Mouse (Mus musculus) hindbrain, embryonic 12.5 days (tissue): ENCODE results near the gene Cadm4. TPM values are rescaled to one million over a fixed set of nuclear protein-coding genes. Genes with fewer than 3 reads are reported as not detected.
A peak's percentile ranks its signal among the peaks of the same experiment; 100 is the strongest.

Experiments
- ATAC-seq: fragments of 200-750 bp; cut with Nextera tagmentation; 2 replicates; pipeline ENCODE4 v1.8.0; 2017; ENCODE audit warnings: moderate TSS enrichment; ENCODE audit not compliant: low FRiP score
- H3K27ac ChIP-seq: fragments of 300-500 bp; sonication (generic); 2 replicates; pipeline ENCODE4 v1.5.1; 2016; ENCODE audit warnings: mild to moderate bottlenecking
- H3K27me3 ChIP-seq: fragments of 300-500 bp; sonication (generic); 2 replicates; pipeline ENCODE4 v1.6.1; 2016; ENCODE audit warnings: mild to moderate bottlenecking
- H3K36me3 ChIP-seq: fragments of 300-500 bp; sonication (generic); 2 replicates; pipeline ENCODE4 v1.6.1; 2016; ENCODE audit warnings: mild to moderate bottlenecking
- H3K4me1 ChIP-seq: fragments of 300-500 bp; sonication (generic); 2 replicates; pipeline ENCODE4 v1.6.1; 2016
- H3K4me2 ChIP-seq: fragments of 300-500 bp; sonication (generic); replicated peaks from 2 replicates; pipeline ENCODE4 v1.6.1; 2016; ENCODE audit warnings: mild to moderate bottlenecking
- H3K4me3 ChIP-seq: fragments of 300-500 bp; sonication (generic); 2 replicates; pipeline ENCODE4 v1.5.1; 2016; ENCODE audit warnings: mild to moderate bottlenecking
- H3K9ac ChIP-seq: fragments of 300-500 bp; sonication (generic); 2 replicates; pipeline ENCODE4 v1.6.1; 2016; ENCODE audit warnings: mild to moderate bottlenecking, moderate library complexity
- H3K9me3 ChIP-seq: fragments of 300-500 bp; sonication (generic); replicated peaks from 2 replicates; pipeline ENCODE4 v1.6.1; 2016; ENCODE audit warnings: mild to moderate bottlenecking
- WGBS: fragments of 180-500 bp; shearing (Covaris S2); methylation state at CpG from one replicate; pipeline ENCODE4 v1.1.7; 2016; 5-methylcytosine and 5-hydroxymethylcytosine counted together
- polyA plus RNA-seq: library from polyadenylated mRNA; unstranded; fragments of >200 nt; fragmentation: Nextera tagmentation; extraction: Ambion mirVana; gene quantifications from 2 replicates; pipeline ENCODE4 v1.2.1, GENCODE M21; 2016

The Cadm4 gene
- polyA plus RNA-seq, 1 experiment from 2014 or later = 41.3 TPM

GRCm38 (mm10) chr7:24528861-24529260, 47.0 kb downstream of the Cadm4 start:
- Histone ChIP-seq H3K9me3 (no peaks in the 10 kb centered on the region), H3K4me2 (0 out of 2 replicates have a peak overlapping the region, but pooled peaks have one; percentile 91), H3K4me1 (peaks cover 28% of the 10 kb centered on the region), H3K36me3 (peaks cover 9% of the 10 kb centered on the region), H3K4me3 (no peak overlapping the region), H3K27me3 (peaks cover 14% of the 10 kb centered on the region), H3K27ac (no peak overlapping the region), H3K9ac (0 out of 2 replicates have a peak overlapping the region, but pooled peaks have one; percentile 14)
- WGBS = 94% methylated on average over 11 of the region's 11 CpGs
- ATAC-seq = no peak

- Histone ChIP-seq H3K9ac (peak overlapping the region; percentile 93), H3K36me3 (peaks cover 17% of the 10 kb centered on the region), H3K4me3 (peak overlapping the region; percentile 71), H3K4me1 (peaks cover 35% of the 10 kb centered on the region), H3K27me3 (peaks cover 19% of the 10 kb centered on the region), H3K27ac (peak overlapping the region; percentile 72; the same call in 1 of the 2 replicates), H3K9me3 (no peaks in the 10 kb centered on the region), H3K4me2 (peak overlapping the region; percentile 91)
- no peak for ATAC-seq
- WGBS = 57% methylated on average over 11 of the region's 11 CpGs
These were observed 47.8 kb downstream of the Cadm4 start for GRCm38 (mm10) chr7:24529580-24529979.

GRCm38 (mm10) chr7:24530062-24530931, 48.5 kb downstream of the Cadm4 start, which contains the start of gene Irgq:
Irgq (plus strand) TSS chr7:24530689.
- Histone ChIP-seq H3K4me2 (peak within 1 kb of the TSS; percentile 91), H3K36me3 (peaks cover 24% of the 10 kb centered on the region), H3K27ac (peak within 1 kb of the TSS; percentile 88), H3K4me3 (peak within 1 kb of the TSS; percentile 71), H3K9ac (peak within 1 kb of the TSS; percentile 93), H3K9me3 (no peaks in the 10 kb centered on the region), H3K27me3 (peaks cover 19% of the 10 kb centered on the region), H3K4me1 (peaks cover 40% of the 10 kb centered on the region)
- WGBS = under 1% methylated on average over 44 of the region's 44 CpGs
- peak; percentile 93 for ATAC-seq

GRCm38 (mm10) chr7:24531211-24531971, 49.6 kb downstream of the Cadm4 start:
- H3K9me3 ChIP-seq = no peaks in the 10 kb centered on the region
- peaks cover 35% of the 10 kb centered on the region for H3K36me3 ChIP-seq
- ATAC-seq = peak; percentile 71
- H3K27me3 ChIP-seq = peaks cover 19% of the 10 kb centered on the region
- WGBS = under 1% methylated on average over 43 of the region's 43 CpGs
- H3K4me2 ChIP-seq = peak overlapping the region; percentile 91
- H3K27ac ChIP-seq = peak overlapping the region; percentile 88
- H3K4me1 ChIP-seq = peaks cover 40% of the 10 kb centered on the region
- H3K4me3 ChIP-seq = peak overlapping the region; percentile 71
- H3K9ac ChIP-seq = peak overlapping the region; percentile 93

GRCm38 (mm10) chr7:24533031-24533571, 51.3 kb downstream of the Cadm4 start:
- H3K27me3 ChIP-seq = peaks cover 19% of the 10 kb centered on the region
- peaks cover 41% of the 10 kb centered on the region for H3K4me1 ChIP-seq
- H3K9ac ChIP-seq = peak overlapping the region; percentile 47; the same call in 1 of the 2 replicates
- 0 out of 2 replicates have a peak overlapping the region, but pooled peaks have one; percentile 35 for H3K4me2 ChIP-seq
- no peaks in the 10 kb centered on the region for H3K9me3 ChIP-seq
- H3K27ac ChIP-seq = no peak overlapping the region
- no peak for ATAC-seq
- 66% methylated on average over 28 of the region's 28 CpGs for WGBS
- H3K4me3 ChIP-seq = peak overlapping the region; percentile 9; the same call in 1 of the 2 replicates
- H3K36me3 ChIP-seq = peaks cover 38% of the 10 kb centered on the region

GRCm38 (mm10) chr7:24533806-24534205, 52.0 kb downstream of the Cadm4 start:
- peaks cover 19% of the 10 kb centered on the region for H3K27me3 ChIP-seq
- H3K36me3 ChIP-seq = peaks cover 38% of the 10 kb centered on the region
- H3K4me2 ChIP-seq = peak overlapping the region; percentile 35
- no peak for ATAC-seq
- H3K9ac ChIP-seq = peak overlapping the region; percentile 47; the same call in 1 of the 2 replicates
- H3K27ac ChIP-seq = no peak overlapping the region
- WGBS = 20% methylated on average over 42 of the region's 42 CpGs
- H3K9me3 ChIP-seq = peaks cover 2% of the 10 kb centered on the region; the same call in 1 of the 2 replicates
- peak overlapping the region; percentile 9 for H3K4me3 ChIP-seq
- H3K4me1 ChIP-seq = peaks cover 43% of the 10 kb centered on the region

GRCm38 (mm10) chr7:24534301-24534700, 52.5 kb downstream of the Cadm4 start:
- Histone ChIP-seq H3K4me3 (peak overlapping the region; percentile 9), H3K4me2 (peak overlapping the region; percentile 35), H3K9ac (no peak overlapping the region)

GRCm38 (mm10) chr7:24537081-24537480, 55.3 kb downstream of the Cadm4 start:
- H3K36me3 ChIP-seq = peaks cover 38% of the 10 kb centered on the region
- ATAC-seq = no peak
- no peak overlapping the region for H3K9ac ChIP-seq
- 74% methylated on average over 4 of the region's 4 CpGs for WGBS
- H3K4me3 ChIP-seq = no peak overlapping the region
- H3K4me1 ChIP-seq = peaks cover 31% of the 10 kb centered on the region
- H3K9me3 ChIP-seq = peaks cover 3% of the 10 kb centered on the region; the same call in 1 of the 2 replicates
- H3K27me3 ChIP-seq = peaks cover 19% of the 10 kb centered on the region
- H3K27ac ChIP-seq = no peak overlapping the region
- no peak overlapping the region for H3K4me2 ChIP-seq

More at GRCm38 (mm10) chr7:24534301-24534700, 52.5 kb downstream of the Cadm4 start:
- peaks cover 38% of the 10 kb centered on the region for H3K36me3 ChIP-seq
- peaks cover 19% of the 10 kb centered on the region for H3K27me3 ChIP-seq
- peaks cover 3% of the 10 kb centered on the region; the same call in 1 of the 2 replicates for H3K9me3 ChIP-seq
- H3K27ac ChIP-seq = no peak overlapping the region
- WGBS = 31% methylated on average over 19 of the region's 19 CpGs
- ATAC-seq = no peak
- H3K4me1 ChIP-seq = peaks cover 41% of the 10 kb centered on the region

- Histone ChIP-seq H3K27me3 (peaks cover 15% of the 10 kb centered on the region), H3K9ac (0 out of 2 replicates have a peak overlapping the region, but pooled peaks have one; percentile 9), H3K4me3 (no peak overlapping the region), H3K36me3 (peaks cover 38% of the 10 kb centered on the region), H3K27ac (no peak overlapping the region), H3K4me1 (peaks cover 26% of the 10 kb centered on the region), H3K9me3 (peaks cover 3% of the 10 kb centered on the region; the same call in 1 of the 2 replicates), H3K4me2 (no peak overlapping the region)
- WGBS = 75% methylated on average over 5 of the region's 5 CpGs
- no peak for ATAC-seq
These were observed 55.8 kb downstream of the Cadm4 start for GRCm38 (mm10) chr7:24537591-24537990.

GRCm38 (mm10) chr7:24538154-24538553, 56.3 kb downstream of the Cadm4 start:
- Histone ChIP-seq H3K9ac (no peak overlapping the region), H3K4me2 (no peak overlapping the region), H3K4me1 (peaks cover 22% of the 10 kb centered on the region), H3K36me3 (peaks cover 35% of the 10 kb centered on the region), H3K27me3 (peaks cover 12% of the 10 kb centered on the region), H3K9me3 (peaks cover 3% of the 10 kb centered on the region; the same call in 1 of the 2 replicates), H3K27ac (no peak overlapping the region), H3K4me3 (no peak overlapping the region)
- ATAC-seq = no peak
- WGBS = 48% methylated on average over 5 of the region's 5 CpGs

GRCm38 (mm10) chr7:24538701-24539100, 56.9 kb downstream of the Cadm4 start:
- no peak overlapping the region for H3K4me2 ChIP-seq
- no peak overlapping the region for H3K27ac ChIP-seq
- H3K9ac ChIP-seq = no peak overlapping the region
- peaks cover 7% of the 10 kb centered on the region for H3K27me3 ChIP-seq
- peaks cover 30% of the 10 kb centered on the region for H3K36me3 ChIP-seq
- no peak for ATAC-seq
- WGBS = 77% methylated on average over 5 of the region's 5 CpGs
- H3K4me1 ChIP-seq = peaks cover 17% of the 10 kb centered on the region
- no peak overlapping the region for H3K4me3 ChIP-seq
- peaks cover 3% of the 10 kb centered on the region; the same call in 1 of the 2 replicates for H3K9me3 ChIP-seq
